Mouse (Mus musculus): ENCODE results near the gene Haus3. TPM values are rescaled to one million over a fixed set of nuclear protein-coding genes. Genes with fewer than 3 reads are reported as not detected.

Haus3 gene
- polyA plus RNA-seq, 1 experiment from 2014 or later: 13.1 TPM

DNA sequence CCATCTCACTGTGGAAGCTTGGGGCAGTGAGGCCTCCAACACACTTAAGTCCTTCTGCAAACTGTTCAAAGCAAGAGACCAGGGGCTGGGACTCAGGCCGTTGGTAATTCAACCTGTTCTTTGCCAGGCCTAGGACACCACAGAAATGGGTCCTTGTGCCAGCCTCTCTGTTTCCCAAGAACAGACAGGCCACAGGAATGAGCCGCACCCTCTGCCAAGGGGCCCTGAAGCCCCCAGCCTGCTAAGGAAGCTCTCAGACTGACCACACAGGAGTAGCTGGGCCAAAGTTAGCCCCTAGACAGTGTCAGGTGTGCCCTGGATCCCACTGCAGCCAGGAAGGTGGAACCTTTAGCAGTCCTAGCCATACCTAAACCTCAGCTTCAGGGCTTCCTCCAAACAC is 17.1 kb upstream of the Haus3 start:
- Histone ChIP-seq H3K9ac (replicated peaks) (peak overlapping the region; percentile 74), H3K4me3 (replicated peaks) (peak overlapping the region; percentile 91), H3K4me2 (peak overlapping the region; percentile 94), H3K36me3 (peaks cover 18% of the 10 kb centered on the region), H3K9me3 (replicated peaks) (no peaks in the 10 kb centered on the region), H3K27me3 (replicated peaks) (no peaks in the 10 kb centered on the region), H3K27ac (replicated peaks) (0 out of 2 replicates have a peak overlapping the region, but pooled peaks have one; percentile 93), H3K4me1 (peaks cover 61% of the 10 kb centered on the region)
- 66% methylated on average over 2 of the region's 2 CpGs for WGBS
- no peak for ATAC-seq (ENCODE audit: low FRiP score)

GRCm38 (mm10) chr5:34185791-34186190 is 16.5 kb upstream of the Haus3 start:
- H3K4me1 ChIP-seq: peaks cover 61% of the 10 kb centered on the region
- H3K9me3 ChIP-seq (replicated peaks): no peaks in the 10 kb centered on the region
- peak overlapping the region; percentile 91 for H3K4me3 ChIP-seq (replicated peaks)
- H3K36me3 ChIP-seq: peaks cover 24% of the 10 kb centered on the region
- no peak for ATAC-seq (ENCODE audit: low FRiP score)
- no peak overlapping the region for H3K27ac ChIP-seq (replicated peaks)
- H3K9ac ChIP-seq (replicated peaks): peak overlapping the region; percentile 74
- no peaks in the 10 kb centered on the region for H3K27me3 ChIP-seq (replicated peaks)
- peak overlapping the region; percentile 94 for H3K4me2 ChIP-seq

DNA sequence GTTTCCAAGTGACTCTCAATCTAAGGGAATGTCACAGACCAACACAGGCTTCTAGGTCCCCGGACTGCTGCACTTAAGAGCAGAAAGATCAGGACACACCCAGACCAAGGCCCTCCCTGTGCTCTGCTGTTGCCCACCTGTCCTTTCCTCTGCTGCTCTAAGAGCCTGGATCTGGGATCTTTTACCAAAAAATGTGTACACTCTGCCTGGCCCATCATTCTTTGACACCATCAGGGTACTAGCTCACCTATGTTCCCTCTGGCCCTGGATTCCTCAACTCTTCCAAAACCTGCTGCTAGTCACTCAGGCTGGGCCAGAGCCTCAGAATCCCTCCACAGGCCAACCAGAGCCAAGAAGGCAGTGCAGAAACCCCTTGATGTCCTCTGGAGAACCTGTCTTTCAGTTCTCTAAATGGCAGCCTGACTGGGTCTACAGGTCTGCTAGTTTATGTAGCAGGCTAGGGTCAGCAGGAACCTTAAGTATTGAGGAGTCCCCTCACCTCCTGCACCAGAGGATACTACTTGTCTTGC is 15.8 kb upstream of the Haus3 start:
- Histone ChIP-seq H3K9ac (replicated peaks) (0 out of 2 replicates have a peak overlapping the region, but pooled peaks have one; percentile 0), H3K27ac (replicated peaks) (no peak overlapping the region), H3K36me3 (peaks cover 30% of the 10 kb centered on the region), H3K27me3 (replicated peaks) (no peaks in the 10 kb centered on the region), H3K4me1 (peaks cover 61% of the 10 kb centered on the region), H3K4me3 (replicated peaks) (peak overlapping the region; percentile 91; the same call in 1 of the 2 replicates), H3K4me2 (peak overlapping the region; percentile 94), H3K9me3 (replicated peaks) (no peaks in the 10 kb centered on the region)
- WGBS: 88% methylated on average over 1 of the region's 1 CpGs
- ATAC-seq (ENCODE audit: low FRiP score): no peak

DNA sequence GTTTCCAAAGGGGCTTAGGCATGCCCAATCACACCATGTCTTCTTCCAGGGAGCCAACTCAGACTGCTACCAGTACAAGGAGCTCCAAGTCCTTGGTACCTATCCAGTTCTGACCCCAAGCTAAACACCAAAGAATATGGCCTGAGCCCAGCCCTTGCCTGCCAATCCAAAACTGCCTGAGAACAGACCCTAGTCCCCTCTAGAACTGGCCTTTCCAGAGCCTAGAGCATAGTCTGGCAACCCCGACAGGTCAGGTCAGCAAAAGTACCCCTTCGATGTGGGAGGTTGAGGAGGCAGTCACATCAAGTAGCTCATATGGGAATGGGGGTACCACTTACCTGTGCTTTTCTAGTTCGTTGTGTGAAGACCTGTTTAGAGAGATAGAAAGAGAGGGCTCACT is 14.6 kb upstream of the Haus3 start:
- H3K27ac ChIP-seq (replicated peaks): no peak overlapping the region
- WGBS: 85% methylated on average over 3 of the region's 3 CpGs
- peaks cover 57% of the 10 kb centered on the region for H3K4me1 ChIP-seq
- 0 out of 2 replicates have a peak overlapping the region, but pooled peaks have one; percentile 2 for H3K4me2 ChIP-seq
- no peak for ATAC-seq (ENCODE audit: low FRiP score)
- no peaks in the 10 kb centered on the region for H3K27me3 ChIP-seq (replicated peaks)
- no peaks in the 10 kb centered on the region for H3K9me3 ChIP-seq (replicated peaks)
- H3K36me3 ChIP-seq: peaks cover 38% of the 10 kb centered on the region
- no peak overlapping the region for H3K9ac ChIP-seq (replicated peaks)
- no peak overlapping the region for H3K4me3 ChIP-seq (replicated peaks)

GRCm38 (mm10) chr5:34183156-34183880 is 14.0 kb upstream of the Haus3 start:
- 60% methylated on average over 5 of the region's 5 CpGs for WGBS
- Histone ChIP-seq H3K9ac (replicated peaks) (no peak overlapping the region), H3K27ac (replicated peaks) (no peak overlapping the region), H3K9me3 (replicated peaks) (no peaks in the 10 kb centered on the region), H3K36me3 (peaks cover 43% of the 10 kb centered on the region), H3K27me3 (replicated peaks) (no peaks in the 10 kb centered on the region), H3K4me2 (no peak overlapping the region), H3K4me3 (replicated peaks) (no peak overlapping the region), H3K4me1 (peaks cover 51% of the 10 kb centered on the region)
- ATAC-seq (ENCODE audit: low FRiP score): no peak

- Histone ChIP-seq H3K27me3 (replicated peaks) (no peaks in the 10 kb centered on the region), H3K4me1 (peaks cover 49% of the 10 kb centered on the region), H3K4me3 (replicated peaks) (no peak overlapping the region), H3K9ac (replicated peaks) (no peak overlapping the region), H3K27ac (replicated peaks) (no peak overlapping the region), H3K4me2 (no peak overlapping the region), H3K36me3 (peaks cover 50% of the 10 kb centered on the region), H3K9me3 (replicated peaks) (no peaks in the 10 kb centered on the region)
- no peak for ATAC-seq (ENCODE audit: low FRiP score)
- WGBS: 79% methylated on average over 3 of the region's 3 CpGs
Measured at GRCm38 (mm10) chr5:34182486-34182885, 13.2 kb upstream of the Haus3 start.

GRCm38 (mm10) chr5:34177821-34178220 is 8.5 kb upstream of the Haus3 start:
- Histone ChIP-seq H3K36me3 (peaks cover 89% of the 10 kb centered on the region), H3K27ac (replicated peaks) (no peak overlapping the region)
- no peak for ATAC-seq (ENCODE audit: low FRiP score)

DNA sequence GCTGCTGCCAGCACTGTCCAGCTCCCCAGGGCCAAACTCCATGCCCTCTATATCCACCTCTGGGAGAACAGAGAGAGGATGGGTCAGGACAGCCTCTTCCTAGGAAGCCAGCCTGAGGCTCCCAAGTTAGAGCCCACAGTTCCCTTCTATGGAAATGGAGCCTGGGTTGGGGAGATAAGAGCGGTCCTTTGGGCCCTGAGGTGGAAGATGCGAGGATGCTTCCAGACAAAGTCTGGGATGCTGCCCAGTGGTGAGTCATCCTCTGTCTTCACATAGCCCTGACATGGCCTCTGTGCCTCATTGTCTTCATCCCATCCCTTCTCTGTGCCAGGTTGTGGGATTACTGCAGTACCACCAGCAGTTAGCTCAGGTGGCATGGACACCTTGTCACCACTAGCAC is 7.8 kb upstream of the Haus3 start:
- Histone ChIP-seq H3K27me3 (replicated peaks) (no peaks in the 10 kb centered on the region), H3K4me3 (replicated peaks) (no peak overlapping the region), H3K4me2 (no peak overlapping the region), H3K9me3 (replicated peaks) (no peaks in the 10 kb centered on the region), H3K36me3 (peaks cover 86% of the 10 kb centered on the region), H3K4me1 (peaks cover under 1% of the 10 kb centered on the region; the same call in 1 of the 2 replicates), H3K27ac (replicated peaks) (no peak overlapping the region), H3K9ac (replicated peaks) (no peak overlapping the region)
- 93% methylated on average over 2 of the region's 2 CpGs for WGBS
- no peak for ATAC-seq (ENCODE audit: low FRiP score)

More at GRCm38 (mm10) chr5:34177821-34178220, 8.5 kb upstream of the Haus3 start:
- H3K9me3 ChIP-seq (replicated peaks): no peaks in the 10 kb centered on the region
- no peak overlapping the region for H3K9ac ChIP-seq (replicated peaks)
- H3K4me3 ChIP-seq (replicated peaks): no peak overlapping the region
- no peak overlapping the region for H3K4me2 ChIP-seq
- H3K27me3 ChIP-seq (replicated peaks): no peaks in the 10 kb centered on the region
- H3K4me1 ChIP-seq: peaks cover 8% of the 10 kb centered on the region
- 95% methylated on average over 4 of the region's 4 CpGs for WGBS

DNA sequence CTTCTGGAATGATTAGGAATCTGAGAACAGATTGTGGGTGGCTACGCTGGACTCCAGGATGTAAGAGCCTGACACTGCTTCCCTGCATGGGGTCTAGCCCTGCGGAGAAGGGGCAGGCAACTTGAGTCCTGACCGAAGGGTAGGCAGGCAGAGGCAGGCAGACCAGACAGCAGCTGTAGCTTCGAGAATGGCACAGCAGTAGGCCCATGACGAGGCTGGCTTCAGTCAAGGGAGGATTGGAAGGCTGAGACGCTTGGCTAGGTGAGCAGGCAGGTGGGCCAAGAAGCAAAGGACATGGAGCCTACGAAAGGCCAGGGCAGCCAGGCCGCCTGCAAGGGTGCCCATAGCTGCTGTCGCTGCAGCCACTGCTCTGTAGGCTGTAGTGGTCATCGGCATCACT is 7.4 kb upstream of the Haus3 start:
- H3K27ac ChIP-seq (replicated peaks): no peak overlapping the region
- 79% methylated on average over 10 of the region's 10 CpGs for WGBS
- no peak overlapping the region for H3K4me2 ChIP-seq
- no peaks in the 10 kb centered on the region for H3K9me3 ChIP-seq (replicated peaks)
- H3K9ac ChIP-seq (replicated peaks): no peak overlapping the region
- H3K4me3 ChIP-seq (replicated peaks): no peak overlapping the region
- H3K27me3 ChIP-seq (replicated peaks): no peaks in the 10 kb centered on the region
- ATAC-seq (ENCODE audit: low FRiP score): no peak
- H3K36me3 ChIP-seq: peaks cover 82% of the 10 kb centered on the region
- H3K4me1 ChIP-seq: no peaks in the 10 kb centered on the region

- ATAC-seq (ENCODE audit: low FRiP score): no peak
- H3K36me3 ChIP-seq: peaks cover 70% of the 10 kb centered on the region
- WGBS: 13% methylated on average over 5 of the region's 5 CpGs
Measured at GRCm38 (mm10) chr5:34175403-34175694, 6.0 kb upstream of the Haus3 start.

GRCm38 (mm10) chr5:34174550-34175402 is 5.4 kb upstream of the Haus3 start:
- Histone ChIP-seq H3K4me2 (no peak overlapping the region), H3K36me3 (peaks cover 65% of the 10 kb centered on the region), H3K9ac (replicated peaks) (no peak overlapping the region), H3K27ac (replicated peaks) (no peak overlapping the region), H3K27me3 (replicated peaks) (no peaks in the 10 kb centered on the region), H3K4me3 (replicated peaks) (no peak overlapping the region), H3K4me1 (peaks cover 3% of the 10 kb centered on the region), H3K9me3 (replicated peaks) (no peaks in the 10 kb centered on the region)
- ATAC-seq (ENCODE audit: low FRiP score): no peak
- 68% methylated on average over 5 of the region's 5 CpGs for WGBS

More at GRCm38 (mm10) chr5:34175403-34175694, 6.0 kb upstream of the Haus3 start:
- Histone ChIP-seq H3K4me1 (no peaks in the 10 kb centered on the region; the same call in 1 of the 2 replicates), H3K27ac (replicated peaks) (no peak overlapping the region), H3K9me3 (replicated peaks) (no peaks in the 10 kb centered on the region), H3K4me3 (replicated peaks) (no peak overlapping the region), H3K27me3 (replicated peaks) (no peaks in the 10 kb centered on the region), H3K9ac (replicated peaks) (no peak overlapping the region), H3K4me2 (no peak overlapping the region)

All from neural tube, embryonic 15.5 days (tissue).